Mouse (Mus musculus): ENCODE results near the gene Cflar.

Cflar gene

GRCm38 (mm10) chr1:58710711-58711364 lies 470 bp upstream of the Cflar start:
- intact Hi-C loops (cut with DNase I): no loop called here

- intact Hi-C loops (cut with DNase I): no loop called here
Observed at GRCm38 (mm10) chr1:58712076-58713061, 1.1 kb downstream of the Cflar start.

DNA sequence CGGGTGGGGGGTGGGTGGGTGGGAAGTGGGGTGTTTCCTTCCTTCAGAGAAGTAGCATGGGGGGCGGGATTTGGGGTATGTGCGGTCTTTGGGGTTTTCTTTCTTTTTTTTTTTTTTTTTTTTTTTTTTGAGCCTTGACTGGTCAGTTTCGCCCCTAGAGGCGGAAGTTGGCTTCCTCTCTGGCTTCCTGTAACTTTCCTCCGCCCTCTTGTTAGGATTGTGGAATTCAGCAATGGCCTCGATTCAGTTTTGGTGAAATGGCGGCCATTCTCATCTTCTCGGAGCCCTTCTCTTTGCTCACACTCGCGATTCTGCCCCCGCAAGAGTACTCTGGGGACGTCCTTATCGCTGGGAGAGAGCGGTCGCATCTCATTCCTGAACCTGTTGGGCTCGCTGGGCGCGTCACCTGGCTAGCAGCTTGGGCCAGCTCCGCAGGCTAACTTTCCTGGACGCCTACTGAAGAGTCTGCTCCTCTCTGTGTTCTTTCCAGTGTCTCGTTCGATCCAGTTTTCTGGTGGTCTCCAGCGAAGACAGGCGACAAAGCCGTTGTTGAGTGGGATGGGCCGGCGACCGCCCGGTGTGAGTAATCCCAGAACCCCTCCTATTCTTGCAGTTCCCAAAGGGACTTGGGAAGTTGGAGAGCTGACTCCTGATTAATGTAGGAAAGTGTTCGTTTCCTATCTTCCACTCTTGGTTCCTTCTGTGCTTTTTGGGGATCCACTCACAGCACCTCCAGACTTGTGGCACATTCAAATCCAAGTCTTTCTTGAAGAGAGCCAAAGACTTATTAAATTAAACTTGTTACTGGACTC lies 2.0 kb downstream of the Cflar start:
- intact Hi-C loops (cut with DNase I): no loop called here

GRCm38 (mm10) chr1:58713893-58714231 lies 2.6 kb downstream of the Cflar start:
- intact Hi-C loops (cut with DNase I): no loop called here

DNA sequence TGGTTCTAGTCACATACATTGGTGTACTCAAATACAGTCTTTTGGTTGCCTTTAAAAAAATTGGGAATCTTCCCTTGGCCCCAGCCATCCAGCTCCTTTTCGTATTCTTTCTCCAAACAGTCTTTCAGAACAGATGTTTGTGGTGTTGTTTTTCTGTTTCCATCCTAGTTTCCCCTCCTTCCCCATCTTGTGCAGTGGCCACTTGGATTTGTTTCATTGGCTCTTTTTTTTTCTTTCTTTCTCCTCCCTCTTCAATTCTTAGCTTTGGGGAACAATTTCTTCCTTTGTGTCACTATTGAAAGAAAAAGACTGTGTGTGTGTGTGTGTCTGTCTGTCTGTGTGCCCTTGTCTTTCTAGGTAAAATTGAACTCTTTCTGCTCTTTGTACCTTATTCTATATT lies 3.1 kb downstream of the Cflar start:
- intact Hi-C loops (cut with DNase I): no loop called here

DNA sequence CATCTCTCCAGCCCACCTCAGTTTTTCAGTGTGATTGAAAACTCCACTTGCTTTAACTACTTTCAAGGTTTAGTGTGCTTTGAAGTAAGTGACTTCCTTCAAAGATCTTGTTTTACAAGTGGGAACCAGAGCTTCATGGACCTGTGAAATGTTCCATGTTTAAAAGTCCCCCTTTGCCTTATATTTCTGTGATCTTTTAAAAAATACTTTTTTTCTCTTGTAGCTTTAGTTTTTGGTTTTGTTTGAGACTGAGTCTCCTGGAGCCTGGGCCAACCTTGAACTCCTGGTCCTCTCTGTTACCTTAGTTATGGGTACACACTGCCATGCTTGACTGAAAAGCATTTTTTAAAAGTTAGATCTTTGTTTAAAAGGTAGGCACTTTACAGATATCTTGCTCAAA lies 4.2 kb downstream of the Cflar start:
- intact Hi-C loops (cut with DNase I): no loop called here

DNA sequence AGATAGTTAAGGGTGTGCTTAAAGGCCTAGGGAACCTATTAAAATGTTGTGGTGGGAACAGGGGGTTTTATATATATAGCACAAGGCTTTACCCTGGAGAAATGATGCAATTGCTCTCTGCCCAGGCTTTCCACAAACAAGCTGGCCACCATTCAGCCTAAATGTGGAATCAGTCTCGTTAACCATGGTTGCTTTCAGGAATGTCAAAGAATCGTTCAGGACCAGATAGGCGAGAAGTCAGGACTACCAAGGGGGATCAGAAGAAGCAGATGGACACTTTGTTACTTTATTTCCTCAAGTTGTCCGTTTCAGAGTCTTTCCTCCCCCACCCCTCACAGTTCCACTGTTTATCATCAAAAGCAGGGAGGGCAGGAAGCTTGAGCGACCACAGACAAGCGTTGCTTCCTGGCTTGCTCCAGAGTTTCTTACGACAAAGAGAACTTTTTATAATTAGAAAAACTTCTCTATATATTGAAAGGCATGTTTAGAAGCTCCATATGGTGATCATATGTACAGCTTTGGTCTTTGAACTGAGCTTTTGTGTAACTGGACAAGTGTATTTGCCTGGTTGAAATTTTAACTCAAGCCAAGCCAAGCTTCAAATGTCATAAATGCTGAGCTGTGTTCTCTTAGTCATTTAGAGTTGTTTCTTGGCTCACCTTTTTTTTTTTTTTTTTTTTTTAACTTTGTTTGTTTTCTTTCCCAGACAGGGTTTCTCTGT lies 5.0 kb downstream of the Cflar start:
- intact Hi-C loops (cut with DNase I): no loop called here

GRCm38 (mm10) chr1:58716883-58717220 lies 5.5 kb downstream of the Cflar start:
- intact Hi-C loops (cut with DNase I): no loop called here

DNA sequence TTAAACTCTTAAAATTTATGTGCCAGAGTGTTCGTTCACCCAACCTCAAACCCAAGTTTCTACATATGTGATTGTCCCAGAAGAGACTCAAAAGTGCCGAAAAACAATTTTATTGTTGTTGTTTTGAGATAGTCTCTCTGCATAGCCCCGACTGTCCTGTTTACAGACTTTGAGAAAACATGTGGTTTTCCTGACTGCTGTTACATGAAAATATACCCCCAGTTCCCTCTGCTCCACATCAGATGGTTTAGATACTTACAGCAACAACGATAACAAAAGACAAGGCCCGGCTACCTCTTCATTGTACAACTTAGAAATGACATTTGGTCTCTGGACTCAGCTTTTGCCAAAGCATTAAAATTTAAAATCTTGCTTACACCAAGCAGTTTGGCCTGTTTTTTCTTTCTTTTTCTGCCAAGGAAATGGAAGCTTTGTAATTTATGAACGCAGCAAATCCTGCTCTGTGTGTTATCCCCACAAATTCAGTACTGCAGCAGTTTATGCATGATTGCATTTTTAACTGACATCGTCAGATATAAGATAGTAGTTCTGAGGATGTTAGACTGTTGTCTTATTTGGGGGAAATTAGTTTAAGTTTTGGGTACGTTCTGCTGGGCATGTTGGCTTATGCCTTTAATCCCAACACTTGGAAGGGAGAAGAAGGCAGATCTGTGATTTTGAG lies 6.4 kb downstream of the Cflar start:
- intact Hi-C loops (cut with DNase I): no loop called here

GRCm38 (mm10) chr1:58719356-58719945 lies 8.1 kb downstream of the Cflar start:
- intact Hi-C loops (cut with DNase I): no loop called here

- intact Hi-C loops (cut with DNase I): no loop called here
Observed at GRCm38 (mm10) chr1:58720090-58720489, 8.8 kb downstream of the Cflar start.

GRCm38 (mm10) chr1:58720988-58721387 lies 9.7 kb downstream of the Cflar start:
- intact Hi-C loops (cut with DNase I): no loop called here

DNA sequence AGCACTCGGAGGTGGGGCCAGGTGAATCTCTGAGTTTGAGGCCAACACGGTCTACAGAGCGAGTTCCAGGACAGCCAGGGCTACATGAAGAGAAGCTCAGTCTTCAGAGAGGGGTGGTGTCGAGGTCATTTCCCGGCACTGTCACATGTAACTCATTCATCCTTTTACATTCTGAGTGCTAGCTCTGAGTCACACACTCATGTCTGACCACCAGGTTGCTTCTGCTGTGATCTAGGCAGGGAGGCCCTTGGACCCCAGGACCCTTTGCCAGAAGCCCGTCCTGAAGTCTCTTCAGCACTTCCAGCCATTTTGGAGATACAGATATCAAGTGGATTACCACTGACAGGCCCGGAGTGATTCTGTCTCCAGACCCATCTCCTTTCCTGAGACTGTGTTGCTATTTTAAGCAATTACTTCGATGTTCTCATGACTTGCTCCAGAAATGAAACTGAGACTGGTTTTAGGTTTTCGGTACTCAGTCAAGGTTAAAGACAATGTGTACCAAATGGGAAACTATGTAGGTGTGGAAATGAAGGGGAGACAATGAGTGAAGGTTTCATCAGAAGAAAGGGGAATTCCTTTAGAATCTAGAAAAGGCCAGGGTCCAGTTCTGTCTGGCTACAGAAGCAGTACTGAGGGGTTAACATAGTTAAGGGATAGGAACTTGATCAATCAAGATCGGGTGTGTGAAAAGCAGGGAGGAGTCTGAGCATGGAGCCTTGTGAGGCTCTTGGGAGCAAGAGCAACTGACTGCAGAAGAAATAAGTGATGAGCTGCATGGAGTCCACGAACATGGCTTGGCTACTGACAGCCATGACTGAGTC lies 11.0 kb downstream of the Cflar start:
- intact Hi-C loops (cut with DNase I): no loop called here

- intact Hi-C loops (cut with DNase I): no loop called here
Observed at GRCm38 (mm10) chr1:58723062-58723808, 11.9 kb downstream of the Cflar start.

- intact Hi-C loops (cut with DNase I): no loop called here
Observed at GRCm38 (mm10) chr1:58723809-58724405, 12.6 kb downstream of the Cflar start.

DNA sequence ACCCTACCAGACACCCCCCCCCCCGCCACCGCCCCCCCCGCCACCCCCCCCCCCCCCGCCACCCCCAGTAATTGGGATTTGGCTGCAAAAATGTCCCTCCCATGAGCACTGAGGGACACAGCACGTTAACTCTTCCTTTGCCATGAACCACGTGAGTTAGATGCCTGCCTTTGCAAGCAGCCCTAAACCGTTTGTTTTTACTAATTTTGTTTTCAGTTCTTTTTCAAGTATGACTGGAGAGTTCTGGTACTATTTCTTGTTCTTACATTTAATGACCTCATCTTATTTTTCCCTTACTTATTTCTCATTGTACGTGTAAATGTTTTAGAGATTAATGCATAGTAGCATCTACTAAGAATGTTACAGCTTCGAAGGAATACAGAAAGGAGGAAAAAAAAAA lies 13.2 kb downstream of the Cflar start:
- intact Hi-C loops (cut with DNase I): no loop called here

DNA sequence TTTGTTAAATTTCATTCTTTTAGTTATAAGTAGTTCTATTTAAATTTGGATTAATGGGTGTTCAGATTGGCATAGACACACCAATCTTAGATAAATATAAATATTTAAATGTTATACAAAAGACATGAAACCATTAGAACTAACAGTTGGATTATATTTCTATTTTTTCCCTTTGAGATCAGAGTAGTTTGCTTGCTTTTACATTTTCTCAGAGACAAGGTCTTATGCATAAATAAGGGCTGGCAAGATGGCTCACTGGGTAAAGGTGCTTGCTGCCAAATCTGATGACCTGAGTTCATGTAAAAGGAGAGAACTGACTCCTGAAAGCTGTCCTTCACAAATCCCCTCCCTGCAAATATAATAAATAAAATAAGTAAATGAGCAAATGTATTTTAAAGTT lies 13.8 kb downstream of the Cflar start:
- intact Hi-C loops (cut with DNase I): no loop called here

DNA sequence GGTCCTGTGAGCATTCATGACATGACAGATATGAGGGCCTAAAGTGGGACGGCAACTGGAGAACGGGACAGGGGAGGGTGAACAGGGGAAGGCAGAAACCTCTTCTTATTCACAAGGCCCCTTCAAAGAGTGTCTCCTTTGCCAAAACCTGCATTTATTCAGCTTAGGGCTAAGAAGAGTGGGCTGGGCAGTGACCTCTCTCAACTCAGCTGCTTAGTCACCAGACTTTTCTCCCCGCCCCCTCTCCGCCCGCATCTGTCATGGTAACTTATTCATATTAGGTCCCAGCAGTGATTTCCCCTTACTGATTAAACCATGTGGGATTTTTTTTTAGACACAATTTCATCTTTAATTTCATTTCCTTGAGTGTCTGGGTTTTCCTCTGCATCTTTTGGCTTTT lies 14.5 kb downstream of the Cflar start:
- intact Hi-C loops (cut with DNase I): no loop called here

All from adrenal gland (tissue).